Mouse (Mus musculus) ES-Bruce4 (cell line): Measurements from ENCODE around the gene Smim23. TPM values are rescaled to one million over a fixed set of nuclear protein-coding genes. Genes with fewer than 3 reads are reported as not detected.

ENCODE experiments used
- H3K27ac ChIP-seq: 2 replicates; pipeline ENCODE4 v1.5.1; 2012; ENCODE audit warnings: low read length, inconsistent platforms; ENCODE audit not compliant: insufficient read depth
- H3K27me3 ChIP-seq: 2 replicates; pipeline ENCODE4 v1.6.1; 2012; ENCODE audit warnings: mild to moderate bottlenecking, low read length, inconsistent platforms; ENCODE audit not compliant: control insufficient read depth, poor library complexity, insufficient read depth, severe bottlenecking
- H3K36me3 ChIP-seq: 2 replicates; pipeline ENCODE4 v1.6.1; 2012; ENCODE audit warnings: inconsistent platforms, mild to moderate bottlenecking, low read length, moderate library complexity; ENCODE audit not compliant: control insufficient read depth, poor library complexity, insufficient read depth, severe bottlenecking
- H3K4me1 ChIP-seq: one replicate; pipeline ENCODE4 v1.8.1; 2011; ENCODE audit warnings: low read length; ENCODE audit not compliant: control insufficient read depth, insufficient read depth
- H3K4me3 ChIP-seq: 2 replicates; pipeline ENCODE4 v1.5.1; 2011; ENCODE audit warnings: low read depth, mild to moderate bottlenecking, low read length
- H3K9ac ChIP-seq: 2 replicates; pipeline ENCODE4 v1.6.1; 2012; ENCODE audit warnings: low read depth, mild to moderate bottlenecking, inconsistent platforms; ENCODE audit not compliant: poor library complexity, severe bottlenecking
- H3K9me3 ChIP-seq: replicated peaks from 2 replicates; pipeline ENCODE4 v1.6.1; 2012; ENCODE audit warnings: mild to moderate bottlenecking, low read length, inconsistent platforms; ENCODE audit not compliant: control insufficient read depth, poor library complexity, insufficient read depth, severe bottlenecking
- CTCF ChIP-seq: IDR thresholded peaks from one replicate; pipeline ENCODE4 v1.8.1; 2011; ENCODE audit warnings: low read depth, low read length
- EP300 ChIP-seq: IDR thresholded peaks from 2 replicates; pipeline ENCODE4 v1.6.1; 2011; ENCODE audit warnings: low read depth, low read length; ENCODE audit not compliant: insufficient read depth
- POLR2A ChIP-seq: IDR thresholded peaks from one replicate; pipeline ENCODE4 v1.8.1; 2011; ENCODE audit warnings: low read length; ENCODE audit not compliant: insufficient read depth
- polyA plus RNA-seq: library from polyadenylated mRNA; stranded (reverse); fragments of >200 nt; gene quantifications from 2 replicates; pipeline ENCODE4 v1.2.4, GENCODE M21; 2011; ENCODE audit warnings: low read depth; ENCODE audit not compliant: missing spikeins, insufficient read depth, insufficient read length

Gene Smim23
- polyA plus RNA-seq, 1 experiment: not detected

- peak; percentile 35 for TF ChIP-seq CTCF
- TF ChIP-seq EP300: no peak
- no peak for TF ChIP-seq POLR2A
- Histone ChIP-seq H3K9me3 (no peaks in the 10 kb centered on the region), H3K4me3 (no peak overlapping the region), H3K27me3 (no peaks in the 10 kb centered on the region), H3K27ac (no peak overlapping the region), H3K9ac (no peak overlapping the region), H3K36me3 (no peaks in the 10 kb centered on the region), H3K4me1 (no peaks in the 10 kb centered on the region)
Measured at GRCm38 (mm10) chr11:32768642-32769343, 55.6 kb downstream of the Smim23 start.

Other genes with a start within 250 kb of the Smim23 start
- gene Fbxw11, start 181.9 kb downstream of the Smim23 start, polyA plus RNA-seq: 59.6 and 65.0 TPM in 2 replicates